Mouse (Mus musculus): ENCODE measurements around the gene Vamp8. TPM values are rescaled to one million over a fixed set of nuclear protein-coding genes. Genes with fewer than 3 reads are reported as not detected.

Gene Vamp8
- polyA plus RNA-seq, 1 experiment from 2014 or later: 450 TPM

DNA sequence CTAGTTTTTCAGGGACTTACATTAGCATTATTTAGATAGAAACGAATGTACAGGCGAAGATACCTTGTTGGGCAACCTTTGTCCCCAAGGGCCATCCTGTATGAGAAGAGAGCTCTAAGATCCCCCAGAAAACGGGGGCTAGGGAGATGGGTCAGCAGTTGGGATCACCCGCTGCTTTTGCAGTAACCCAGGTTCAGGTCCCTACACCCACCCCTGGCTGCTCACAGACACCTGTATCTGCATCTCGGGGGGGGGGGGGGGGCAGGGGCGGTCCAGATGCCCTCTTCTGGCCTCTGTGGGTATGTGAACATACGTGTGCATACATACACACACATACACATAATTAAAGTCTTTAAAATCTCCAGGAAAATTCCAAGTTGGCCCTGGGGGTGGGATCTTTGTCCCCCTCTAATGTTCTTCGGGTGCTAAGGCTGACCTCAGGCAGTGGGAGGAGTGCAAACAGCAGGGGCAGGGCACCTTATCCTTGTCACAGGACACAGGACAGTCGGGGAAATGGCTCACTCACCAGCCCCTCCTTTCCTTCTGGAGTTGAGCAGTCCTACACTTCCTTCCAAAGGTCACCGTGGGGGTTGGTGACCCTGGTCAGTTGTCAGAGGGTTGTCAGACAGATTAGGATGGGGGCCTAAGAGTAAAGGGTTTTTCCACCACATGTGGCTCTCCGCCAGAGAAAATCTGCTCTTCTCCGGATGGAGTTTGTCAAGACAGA is 455 bp upstream of the Vamp8 start:
- peak; percentile 55 for ATAC-seq
- H3K27ac ChIP-seq (ENCODE audit: low read depth, low read length): peak overlapping the region; percentile 99
- H3K9me3 ChIP-seq (ENCODE audit: control insufficient read depth): no peaks in the 10 kb centered on the region
- TF ChIP-seq CTCF (IDR thresholded peaks at IDR 0.05; ENCODE audit: low read depth): peak; percentile 32; the same call in 1 of the 2 replicates
- WGBS: 14% methylated on average over 12 of the region's 12 CpGs
- peak overlapping the region; percentile 78 for H3K4me2 ChIP-seq (replicated peaks; ENCODE audit: low read depth)
- peak overlapping the region; percentile 91 for H3K9ac ChIP-seq (ENCODE audit: low read depth, low read length)
- H3K27me3 ChIP-seq (replicated peaks; ENCODE audit: control insufficient read depth, insufficient read depth, low read length): no peaks in the 10 kb centered on the region
- H3K4me3 ChIP-seq (ENCODE audit: low read depth, low read length): peak overlapping the region; percentile 64
- H3K4me1 ChIP-seq (replicated peaks; ENCODE audit: control insufficient read depth, insufficient read depth, low read length): peaks cover 5% of the 10 kb centered on the region; the same call in 1 of the 2 replicates
- H3K36me3 ChIP-seq (ENCODE audit: control insufficient read depth, insufficient read depth): peaks cover 18% of the 10 kb centered on the region

DNA sequence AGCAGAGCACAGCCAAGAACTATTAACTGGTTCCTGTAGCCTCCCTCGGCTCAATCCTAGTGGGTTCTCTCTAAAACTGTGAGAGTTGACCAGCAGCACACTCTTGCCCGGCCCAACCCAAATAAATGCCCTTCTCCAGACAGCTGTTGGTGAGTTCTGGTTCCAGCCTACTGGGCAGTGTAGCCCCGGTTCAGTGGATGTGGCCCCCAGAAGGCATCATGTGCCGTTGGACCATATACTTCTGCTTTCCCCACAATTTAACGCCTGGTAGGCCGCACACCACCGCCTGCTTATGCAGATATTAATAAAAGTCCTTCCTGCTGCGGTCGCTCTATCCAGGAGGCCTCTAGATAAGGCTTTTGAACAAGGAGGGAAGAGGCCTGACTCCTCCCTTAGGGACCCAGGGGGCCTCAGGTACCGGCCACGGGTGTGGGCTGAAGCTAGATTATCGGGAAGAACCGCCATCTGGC is 997 bp downstream of the Vamp8 start:
- H3K9ac ChIP-seq (ENCODE audit: low read depth, low read length): peak overlapping the region; percentile 91
- H3K9me3 ChIP-seq (ENCODE audit: control insufficient read depth): no peaks in the 10 kb centered on the region
- peak overlapping the region; percentile 64 for H3K4me3 ChIP-seq (ENCODE audit: low read depth, low read length)
- peak overlapping the region; percentile 99 for H3K27ac ChIP-seq (ENCODE audit: low read depth, low read length)
- no peaks in the 10 kb centered on the region for H3K27me3 ChIP-seq (replicated peaks; ENCODE audit: control insufficient read depth, insufficient read depth, low read length)
- peak; percentile 57 for ATAC-seq
- peaks cover 33% of the 10 kb centered on the region for H3K36me3 ChIP-seq (ENCODE audit: control insufficient read depth, insufficient read depth)
- TF ChIP-seq CTCF (IDR thresholded peaks at IDR 0.05; ENCODE audit: low read depth): no peak
- 6% methylated on average over 13 of the region's 13 CpGs for WGBS
- H3K4me2 ChIP-seq (replicated peaks; ENCODE audit: low read depth): peak overlapping the region; percentile 78
- peaks cover 5% of the 10 kb centered on the region; the same call in 1 of the 2 replicates for H3K4me1 ChIP-seq (replicated peaks; ENCODE audit: control insufficient read depth, insufficient read depth, low read length)

DNA sequence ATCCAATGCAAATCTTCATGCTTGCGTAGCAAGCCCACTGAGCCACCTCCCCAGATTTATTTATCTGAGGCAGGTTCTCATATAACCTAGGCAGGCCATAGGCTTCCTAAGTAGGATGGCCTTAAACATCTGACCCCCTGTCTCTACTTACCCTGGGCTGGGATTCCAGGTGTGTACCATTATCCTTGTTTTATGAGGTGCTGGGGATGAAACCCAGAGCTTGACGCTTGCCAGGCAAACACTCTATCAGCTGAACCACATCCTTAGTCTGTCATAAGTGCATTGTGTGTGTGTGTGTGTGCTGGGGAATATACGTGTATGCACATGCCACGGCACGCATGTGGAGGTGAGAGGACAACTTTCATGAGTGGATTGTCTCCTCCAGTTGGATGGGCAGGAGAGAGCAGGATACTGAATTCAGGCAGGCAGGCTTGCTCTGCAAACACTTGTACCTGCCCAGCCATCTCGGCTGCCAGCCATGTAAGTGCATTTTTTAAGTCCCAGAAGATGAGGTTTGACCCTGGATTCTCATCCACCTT is 1.6 kb downstream of the Vamp8 start:
- Histone ChIP-seq H3K9ac (ENCODE audit: low read depth, low read length) (peak overlapping the region; percentile 91; the same call in 1 of the 2 replicates), H3K4me1 (replicated peaks; ENCODE audit: control insufficient read depth, insufficient read depth, low read length) (peaks cover 5% of the 10 kb centered on the region; the same call in 1 of the 2 replicates), H3K4me2 (replicated peaks; ENCODE audit: low read depth) (peak overlapping the region; percentile 78), H3K27me3 (replicated peaks; ENCODE audit: control insufficient read depth, insufficient read depth, low read length) (no peaks in the 10 kb centered on the region), H3K4me3 (ENCODE audit: low read depth, low read length) (peak overlapping the region; percentile 64), H3K27ac (ENCODE audit: low read depth, low read length) (peak overlapping the region; percentile 99; the same call in 1 of the 2 replicates), H3K36me3 (ENCODE audit: control insufficient read depth, insufficient read depth) (peaks cover 39% of the 10 kb centered on the region), H3K9me3 (ENCODE audit: control insufficient read depth) (no peaks in the 10 kb centered on the region)
- ATAC-seq: no peak
- TF ChIP-seq CTCF (IDR thresholded peaks at IDR 0.05; ENCODE audit: low read depth): no peak
- WGBS: 74% methylated on average over 6 of the region's 6 CpGs

DNA sequence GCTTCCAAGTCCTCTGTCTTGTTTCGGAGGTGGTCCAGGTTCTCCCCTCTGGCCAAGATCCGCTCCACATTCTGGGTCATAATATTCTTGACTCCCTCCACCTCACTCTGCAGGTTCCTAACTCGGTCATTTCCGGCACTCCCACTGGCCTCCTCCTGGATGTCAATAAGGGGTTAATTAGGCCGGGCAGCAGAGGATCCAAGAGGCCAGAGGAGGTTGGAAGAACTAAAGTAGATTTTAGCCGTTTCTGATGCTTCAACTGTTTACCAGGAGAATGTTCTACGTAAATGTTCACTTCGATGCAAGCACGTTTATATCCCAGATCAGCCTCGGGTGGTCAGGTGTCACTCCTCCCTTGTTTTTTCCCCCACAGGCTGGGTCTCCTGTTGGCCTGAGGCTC is 2.2 kb downstream of the Vamp8 start:
- TF ChIP-seq CTCF (IDR thresholded peaks at IDR 0.05; ENCODE audit: low read depth): no peak
- ATAC-seq: no peak
- peak overlapping the region; percentile 78 for H3K4me2 ChIP-seq (replicated peaks; ENCODE audit: low read depth)
- peaks cover 5% of the 10 kb centered on the region; the same call in 1 of the 2 replicates for H3K4me1 ChIP-seq (replicated peaks; ENCODE audit: control insufficient read depth, insufficient read depth, low read length)
- no peak overlapping the region for H3K27ac ChIP-seq (ENCODE audit: low read depth, low read length)
- no peak overlapping the region for H3K4me3 ChIP-seq (ENCODE audit: low read depth, low read length)
- no peaks in the 10 kb centered on the region for H3K27me3 ChIP-seq (replicated peaks; ENCODE audit: control insufficient read depth, insufficient read depth, low read length)
- 62% methylated on average over 10 of the region's 10 CpGs for WGBS
- peaks cover 40% of the 10 kb centered on the region for H3K36me3 ChIP-seq (ENCODE audit: control insufficient read depth, insufficient read depth)
- H3K9me3 ChIP-seq (ENCODE audit: control insufficient read depth): no peaks in the 10 kb centered on the region
- H3K9ac ChIP-seq (ENCODE audit: low read depth, low read length): no peak overlapping the region

DNA sequence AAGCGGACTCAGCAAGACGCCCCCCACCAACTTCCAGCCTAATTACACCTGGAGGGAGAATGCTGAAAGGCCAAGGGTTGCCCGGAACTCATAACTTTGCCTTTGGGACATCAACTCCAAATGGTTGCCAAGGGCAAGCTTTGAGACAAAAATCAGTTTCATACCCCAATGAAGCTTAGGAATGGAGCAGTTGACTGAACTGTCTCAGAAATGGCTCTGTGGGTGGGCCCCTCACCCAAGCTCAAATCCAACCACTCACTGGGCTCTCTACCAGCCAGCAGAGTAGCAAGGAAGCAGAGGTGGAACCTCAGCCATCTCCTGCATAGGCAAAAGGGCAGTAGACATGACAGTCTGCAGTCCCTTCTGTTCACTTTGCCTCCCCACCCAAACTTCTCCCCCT is 2.7 kb downstream of the Vamp8 start:
- 96% methylated on average over 3 of the region's 3 CpGs for WGBS
- Histone ChIP-seq H3K27ac (ENCODE audit: low read depth, low read length) (no peak overlapping the region), H3K27me3 (replicated peaks; ENCODE audit: control insufficient read depth, insufficient read depth, low read length) (no peaks in the 10 kb centered on the region), H3K9ac (ENCODE audit: low read depth, low read length) (no peak overlapping the region), H3K4me3 (ENCODE audit: low read depth, low read length) (no peak overlapping the region), H3K4me2 (replicated peaks; ENCODE audit: low read depth) (no peak overlapping the region), H3K36me3 (ENCODE audit: control insufficient read depth, insufficient read depth) (peaks cover 40% of the 10 kb centered on the region), H3K9me3 (ENCODE audit: control insufficient read depth) (no peaks in the 10 kb centered on the region), H3K4me1 (replicated peaks; ENCODE audit: control insufficient read depth, insufficient read depth, low read length) (peaks cover 5% of the 10 kb centered on the region; the same call in 1 of the 2 replicates)
- no peak for ATAC-seq
- TF ChIP-seq CTCF (IDR thresholded peaks at IDR 0.05; ENCODE audit: low read depth): no peak

DNA sequence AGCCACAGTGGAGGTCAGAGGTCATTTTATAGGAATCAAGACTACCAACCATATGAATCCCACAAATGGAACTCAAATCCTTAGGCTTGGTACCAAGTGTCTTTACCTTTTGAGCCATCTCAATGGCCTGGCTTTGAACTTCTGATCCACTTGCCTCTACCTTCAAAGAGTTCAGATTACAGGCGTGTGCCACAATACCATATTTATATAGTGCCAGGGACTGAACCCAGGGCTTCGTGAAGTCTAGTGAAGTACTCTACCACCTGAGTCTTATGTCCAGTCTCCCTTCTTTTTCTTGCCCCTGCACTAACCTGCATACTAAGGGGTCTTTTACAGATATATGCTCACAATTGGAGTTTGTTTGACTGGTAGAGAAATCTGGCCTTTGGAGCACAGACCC is 3.9 kb downstream of the Vamp8 start:
- Histone ChIP-seq H3K4me3 (ENCODE audit: low read depth, low read length) (no peak overlapping the region), H3K9ac (ENCODE audit: low read depth, low read length) (no peak overlapping the region), H3K9me3 (ENCODE audit: control insufficient read depth) (no peaks in the 10 kb centered on the region), H3K36me3 (ENCODE audit: control insufficient read depth, insufficient read depth) (peaks cover 40% of the 10 kb centered on the region), H3K4me1 (replicated peaks; ENCODE audit: control insufficient read depth, insufficient read depth, low read length) (peaks cover 5% of the 10 kb centered on the region; the same call in 1 of the 2 replicates), H3K27me3 (replicated peaks; ENCODE audit: control insufficient read depth, insufficient read depth, low read length) (no peaks in the 10 kb centered on the region), H3K27ac (ENCODE audit: low read depth, low read length) (no peak overlapping the region), H3K4me2 (replicated peaks; ENCODE audit: low read depth) (no peak overlapping the region)
- ATAC-seq: no peak
- 97% methylated on average over 2 of the region's 2 CpGs for WGBS
- TF ChIP-seq CTCF (IDR thresholded peaks at IDR 0.05; ENCODE audit: low read depth): no peak
